Mouse (Mus musculus) ZHBTc4 (cell line): ENCODE data around the gene Rnf144b.
A peak's percentile ranks its signal among the peaks of the same experiment; 100 is the strongest.

Source experiments
- DNase-seq: peaks from one replicate; pipeline ENCODE4 v3.0.0-alpha.2; 2011; ENCODE audit warnings: low read depth, low spot score

The Rnf144b gene

GRCm38 (mm10) chr13:47220426-47220825 is 98.0 kb downstream of the Rnf144b start:
- no peak for DNase-seq

- DNase-seq: no peak
Observed at GRCm38 (mm10) chr13:47223576-47224538, 101.4 kb downstream of the Rnf144b start.

DNA sequence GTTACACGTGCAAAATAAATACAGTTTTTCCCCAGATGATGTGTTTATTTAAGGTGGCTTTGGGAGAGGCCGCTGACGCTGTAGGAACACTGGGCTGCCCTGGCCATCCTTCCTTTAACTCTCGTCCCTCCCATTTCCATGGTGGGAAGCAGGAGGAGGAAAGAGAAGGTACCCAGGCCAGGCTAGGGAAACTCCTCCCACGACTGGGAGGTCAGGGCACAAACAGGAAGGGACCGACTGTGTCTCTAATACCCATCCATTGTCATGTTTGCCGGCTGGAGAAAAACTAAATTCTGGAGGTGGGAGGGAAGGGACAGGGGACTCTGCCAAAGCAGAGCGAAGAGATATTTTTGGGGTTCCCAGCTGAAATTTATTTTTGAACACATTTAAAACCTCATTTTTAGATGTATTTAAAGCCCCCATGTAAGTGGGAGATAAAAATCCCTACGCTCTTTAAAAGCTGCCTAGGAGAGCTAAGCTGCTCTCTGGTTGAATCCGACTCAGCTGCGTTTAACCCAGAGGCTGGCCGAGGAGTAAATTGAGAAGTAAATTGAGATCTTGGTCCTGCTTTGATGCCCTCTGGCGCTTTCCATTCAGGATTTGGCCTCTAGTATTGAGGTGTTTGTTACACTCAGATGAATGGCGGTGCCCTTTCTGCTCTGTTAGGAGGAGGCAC is 102.3 kb downstream of the Rnf144b start:
- DNase-seq: peak; percentile 67

- DNase-seq: no peak
Observed at GRCm38 (mm10) chr13:47225324-47225697, 102.9 kb downstream of the Rnf144b start.

DNA sequence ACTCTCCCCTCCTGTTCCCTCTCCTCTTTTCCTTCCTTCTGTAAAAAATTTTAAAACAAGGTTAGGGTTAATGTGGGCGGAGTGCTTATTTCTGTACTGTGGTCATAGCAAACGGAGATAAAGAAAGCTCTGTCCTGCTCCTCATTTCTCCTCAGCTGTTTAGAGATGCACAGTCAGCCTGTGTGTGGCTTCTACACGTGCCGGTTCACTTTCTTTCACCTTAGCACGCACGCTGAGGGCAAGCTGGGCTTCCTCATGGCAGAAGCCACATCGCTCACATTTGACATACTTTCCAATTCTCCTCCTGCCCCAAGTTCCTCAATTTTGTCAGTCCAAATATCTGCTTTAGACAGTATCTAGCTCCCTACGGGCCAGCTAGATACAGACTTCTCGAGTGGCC is 103.3 kb downstream of the Rnf144b start:
- no peak for DNase-seq

DNA sequence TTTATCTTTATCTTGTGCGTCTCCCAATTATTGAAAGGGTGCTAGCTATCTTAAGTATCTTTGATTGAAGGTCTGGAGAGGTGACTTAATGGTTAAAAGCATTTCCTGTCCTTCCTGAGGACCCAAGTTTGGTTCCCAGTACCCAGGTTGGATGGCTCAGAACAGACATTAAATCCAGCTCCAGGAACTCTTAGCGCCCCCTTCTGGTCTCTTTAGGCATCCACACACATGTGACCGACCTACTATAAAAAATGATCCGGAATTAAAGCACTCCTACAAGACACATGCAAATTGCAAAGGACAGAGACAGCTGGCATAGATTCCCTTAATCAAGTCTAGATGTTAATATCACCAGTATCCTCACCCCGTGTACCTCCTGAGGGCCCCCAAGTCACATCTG is 104.1 kb downstream of the Rnf144b start:
- DNase-seq: peak; percentile 55

DNA sequence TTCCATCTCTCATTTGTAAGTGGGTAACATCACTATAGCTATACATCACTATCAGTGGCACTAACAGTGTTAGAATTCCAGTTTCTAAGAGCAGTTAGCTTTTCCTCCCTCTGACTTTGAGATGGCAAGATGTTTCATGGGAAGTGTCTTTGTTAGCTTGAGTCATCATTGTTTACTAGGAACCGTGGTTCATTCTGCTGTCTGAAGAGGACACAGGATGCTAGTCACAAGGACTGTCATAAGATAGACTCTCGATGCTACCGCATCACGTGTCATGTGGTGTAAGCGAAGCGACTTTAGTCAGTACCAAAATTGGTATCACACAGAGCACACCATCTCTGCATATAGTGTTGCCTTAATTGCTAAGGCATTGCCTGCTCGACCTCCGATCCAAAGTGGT is 105.7 kb downstream of the Rnf144b start:
- DNase-seq: no peak

DNA sequence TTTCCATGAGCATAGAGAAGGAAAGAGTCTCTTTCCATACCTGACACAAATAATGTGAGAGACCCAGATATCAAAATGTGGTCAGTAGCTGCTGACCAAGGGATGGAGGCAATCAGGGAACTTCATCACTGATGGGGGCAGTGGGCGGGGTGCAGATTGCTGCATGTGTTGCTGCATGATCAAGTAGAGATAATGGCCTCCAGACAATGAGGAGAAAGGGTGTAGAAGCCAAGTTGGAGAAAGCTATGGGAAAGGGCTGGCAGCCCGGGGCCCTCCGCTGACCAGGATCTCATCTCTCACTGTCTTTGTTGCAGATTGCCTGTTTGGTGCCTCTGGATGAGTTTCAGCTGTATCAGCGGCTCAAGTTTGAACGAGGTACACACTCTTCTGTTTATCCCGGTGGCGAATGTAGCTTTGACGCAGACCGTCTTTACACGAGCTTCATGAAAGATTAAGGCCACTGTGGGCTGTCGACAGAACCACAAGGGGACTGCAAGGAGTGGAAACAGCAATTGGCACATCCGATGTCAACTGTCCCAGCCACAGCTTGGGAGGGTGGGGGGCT is 106.3 kb downstream of the Rnf144b start:
- no peak for DNase-seq

- DNase-seq: no peak
Observed at GRCm38 (mm10) chr13:47232163-47232562, 109.7 kb downstream of the Rnf144b start.

GRCm38 (mm10) chr13:47237376-47237775 is 114.9 kb downstream of the Rnf144b start:
- no peak for DNase-seq

DNA sequence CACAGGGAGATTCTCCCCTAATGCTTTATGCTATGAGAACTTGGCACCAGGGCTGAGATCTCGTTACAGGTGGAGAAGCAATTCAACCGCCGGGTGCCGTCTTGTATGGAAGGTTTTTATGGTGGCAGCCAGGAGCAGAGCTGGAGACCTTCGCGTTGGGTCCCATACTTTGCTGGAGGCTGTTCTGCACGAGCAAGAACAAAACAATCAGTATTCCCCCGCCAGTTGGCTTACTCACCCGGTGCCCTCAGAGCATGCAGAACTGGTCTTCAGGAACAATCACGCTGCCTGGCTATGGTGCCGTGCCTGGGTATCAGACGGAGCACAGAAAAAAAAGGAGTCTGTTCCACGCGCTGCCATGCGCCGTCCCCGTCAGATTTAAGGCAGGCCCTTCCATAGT is 115.7 kb downstream of the Rnf144b start:
- DNase-seq: no peak

DNA sequence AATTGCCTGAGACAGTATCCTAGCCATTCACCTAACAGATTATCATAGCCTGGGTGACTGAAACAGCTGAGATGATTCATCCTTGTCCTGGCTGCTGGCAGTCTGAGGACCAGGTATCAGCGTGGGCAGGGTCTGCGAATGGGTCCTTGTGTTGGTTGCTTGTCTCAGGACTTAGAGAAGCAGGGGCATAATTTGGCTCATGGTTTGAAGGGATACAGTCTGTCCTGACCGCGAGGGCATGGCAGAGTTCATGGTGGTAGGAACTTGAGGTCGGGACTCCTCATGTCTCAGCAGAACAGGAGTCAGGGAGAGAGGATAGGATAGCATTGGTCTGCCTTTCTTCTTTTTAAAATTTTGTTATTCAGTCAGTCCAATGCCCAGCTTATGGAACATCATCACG is 121.1 kb downstream of the Rnf144b start:
- no peak for DNase-seq

GRCm38 (mm10) chr13:47244771-47245170 is 122.3 kb downstream of the Rnf144b start:
- DNase-seq: no peak

DNA sequence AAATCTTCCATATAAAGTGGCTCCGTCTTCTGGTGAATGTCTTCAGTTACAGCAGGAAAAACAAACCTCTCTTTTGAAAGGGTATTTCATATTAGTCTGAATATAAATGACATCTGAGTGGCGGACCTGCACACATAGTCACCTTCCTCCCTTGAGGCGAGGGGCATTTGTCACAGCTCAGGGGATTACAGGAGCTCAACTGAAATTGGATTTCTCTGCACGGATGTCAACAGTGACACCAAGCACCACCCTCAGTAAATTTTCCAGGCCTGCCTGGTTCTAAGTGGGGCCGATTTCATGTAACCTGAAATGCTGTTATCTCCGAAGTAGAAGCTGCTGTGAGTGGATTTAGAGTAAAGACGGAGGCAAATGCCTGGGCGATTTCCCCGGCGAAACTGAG is 124.0 kb downstream of the Rnf144b start:
- no peak for DNase-seq

GRCm38 (mm10) chr13:47247156-47247800 is 124.8 kb downstream of the Rnf144b start:
- DNase-seq: no peak

DNA sequence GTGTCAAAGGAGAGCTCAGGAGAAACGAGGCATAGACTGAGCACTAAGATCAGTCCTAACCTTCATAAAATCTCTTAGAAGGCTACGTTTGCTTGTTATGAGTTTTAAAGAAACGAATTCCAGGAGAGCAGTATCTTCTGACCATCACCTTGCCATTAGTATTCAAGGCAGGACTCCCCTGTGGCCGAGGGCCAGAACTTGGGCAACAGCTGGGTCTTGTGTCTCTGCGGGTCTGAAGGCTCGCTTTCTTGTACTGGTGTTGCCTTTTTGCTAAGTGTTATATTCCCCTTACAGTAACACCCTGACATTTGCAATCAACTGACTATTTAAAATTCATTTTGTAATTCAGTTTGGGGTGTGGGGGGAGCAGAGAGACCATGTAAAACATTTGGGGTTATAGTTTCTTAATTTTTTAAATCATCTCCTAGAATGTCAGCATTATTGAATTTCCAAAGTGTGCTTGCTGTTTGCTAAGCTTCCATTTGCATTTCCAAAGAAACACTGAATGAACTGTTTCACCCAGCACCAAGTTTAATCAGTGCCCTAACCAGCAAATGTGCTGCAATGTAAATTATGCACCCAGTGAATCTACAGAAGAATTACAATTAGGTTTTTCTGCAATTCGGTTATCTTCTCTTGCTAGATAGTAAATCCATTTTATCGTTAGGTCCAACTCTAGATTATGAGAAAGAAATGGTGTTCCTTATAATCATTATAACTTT is 126.0 kb downstream of the Rnf144b start:
- DNase-seq: no peak

- DNase-seq: no peak
Observed at GRCm38 (mm10) chr13:47250615-47251014, 128.2 kb downstream of the Rnf144b start.

DNA sequence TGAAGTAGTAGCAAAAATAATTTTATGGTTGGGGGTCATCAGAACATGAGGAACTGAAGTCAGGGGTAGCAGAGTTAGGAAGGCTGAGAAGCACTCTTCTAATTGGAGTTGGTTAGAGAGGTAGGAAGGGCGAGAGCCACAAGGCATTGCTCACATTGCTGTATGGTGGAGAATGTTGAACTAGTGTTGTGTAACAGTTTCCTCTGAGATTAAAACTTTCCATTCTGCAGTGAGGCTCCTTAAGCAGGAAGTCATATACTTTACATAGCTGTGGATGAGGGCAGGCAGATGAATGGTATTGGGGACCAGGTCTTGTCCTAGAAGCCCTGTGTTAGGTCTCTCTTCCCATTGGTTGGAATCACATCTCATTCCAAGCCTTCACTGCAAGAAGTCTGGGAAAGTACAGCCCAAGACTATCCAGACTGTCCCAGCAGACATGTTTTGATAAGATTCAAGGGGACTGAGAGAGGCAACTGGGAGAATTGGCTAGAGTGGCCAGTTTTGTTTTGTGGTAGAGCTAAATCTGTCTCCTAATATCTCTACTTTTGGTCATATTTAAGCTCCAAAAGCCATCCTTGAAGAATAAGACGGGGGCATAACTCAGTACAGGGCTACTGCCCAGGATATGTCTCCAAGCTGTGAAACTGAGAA is 128.8 kb downstream of the Rnf144b start:
- no peak for DNase-seq

DNA sequence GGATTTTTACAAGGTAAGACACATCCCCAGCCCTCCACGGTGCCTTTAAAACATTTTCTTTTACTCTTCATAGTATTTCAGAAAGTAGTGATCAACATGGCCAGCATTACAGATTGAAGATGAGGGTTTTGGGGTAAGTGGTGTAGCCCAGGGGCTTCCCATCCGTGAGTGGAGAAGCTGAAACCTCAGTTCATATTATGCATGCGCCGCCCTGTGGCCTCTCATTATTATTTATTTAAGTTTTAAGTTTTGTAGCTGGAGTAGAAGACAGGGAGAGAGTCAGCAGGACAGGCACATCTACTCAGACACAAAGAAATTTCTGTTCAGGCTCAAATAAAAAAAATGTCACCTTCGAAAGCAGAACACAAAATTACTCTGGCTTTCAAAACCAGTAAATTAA is 131.3 kb downstream of the Rnf144b start:
- no peak for DNase-seq

GRCm38 (mm10) chr13:47259297-47259696 is 136.8 kb downstream of the Rnf144b start:
- DNase-seq: no peak

- no peak for DNase-seq
Observed at GRCm38 (mm10) chr13:47261961-47262360, 139.5 kb downstream of the Rnf144b start.
